Mouse (Mus musculus): ENCODE results near the gene Adam22.
"Not testable (repeated sequence)": the region's sequence is repeated elsewhere in the genome, so short reads cannot be mapped to it uniquely, and the experiment has no call there.

Adam22 gene

DNA sequence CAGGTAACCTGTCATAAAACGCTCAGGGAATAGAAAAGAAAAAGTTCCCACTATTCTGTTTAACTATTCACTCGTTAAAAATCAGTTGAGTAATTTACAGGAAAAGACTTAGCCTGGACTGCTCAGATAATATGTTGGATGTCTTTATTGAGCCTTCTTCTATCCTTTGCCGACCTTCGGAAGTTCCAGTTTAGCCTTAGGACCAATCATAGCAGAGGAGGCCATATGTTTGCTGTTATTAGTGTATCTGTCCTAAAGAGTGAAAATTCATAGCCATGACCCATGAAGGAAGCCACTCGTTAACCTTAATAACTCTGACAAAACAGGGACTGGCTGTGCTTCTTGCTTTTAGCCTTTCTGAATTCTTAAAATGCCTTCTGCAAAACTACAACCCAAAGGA, 41.3 kb downstream of the Adam22 start:
- no peak for DNase-seq (ENCODE audit: low read depth, low spot score)

DNA sequence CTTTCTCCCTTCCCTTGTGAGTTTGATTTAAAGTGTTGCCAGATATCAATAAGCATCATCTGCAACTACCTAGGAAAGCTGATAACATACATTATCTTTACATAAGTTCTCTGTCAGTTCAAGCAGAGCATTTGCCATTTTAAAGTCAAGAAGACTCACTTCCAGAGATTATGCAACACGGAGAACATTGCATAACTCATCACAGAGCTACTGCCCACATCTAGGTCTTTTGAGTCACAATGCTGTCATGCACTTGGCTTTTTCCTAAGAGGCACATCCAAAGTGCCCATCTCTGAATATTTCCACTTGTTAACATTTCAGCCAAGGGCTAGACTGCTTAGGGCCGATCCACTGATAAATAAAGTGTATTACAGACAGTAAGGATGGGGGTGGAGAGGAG, 55.6 kb downstream of the Adam22 start:
- DNase-seq (ENCODE audit: low read depth, low spot score): no peak

DNA sequence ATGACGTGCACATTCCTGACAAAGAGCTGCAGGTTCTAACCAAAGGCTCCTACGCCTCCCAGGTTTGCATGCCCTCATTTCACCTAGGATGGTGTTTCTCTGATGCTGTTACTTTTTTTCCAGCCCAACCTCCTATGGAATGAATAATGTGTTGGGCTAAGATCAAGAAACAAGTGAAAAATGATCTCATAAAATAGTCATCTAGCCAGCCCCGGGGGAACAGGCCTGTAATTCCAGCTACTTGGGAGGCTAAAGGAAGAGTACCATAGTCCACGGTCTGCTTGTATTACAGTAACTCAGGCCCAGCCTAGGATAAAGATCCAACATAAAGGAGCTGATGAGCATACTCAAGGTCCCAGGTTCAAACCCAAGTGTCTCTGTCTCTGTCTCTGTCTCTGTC, 57.1 kb downstream of the Adam22 start:
- DNase-seq (ENCODE audit: low read depth, low spot score): no peak

DNA sequence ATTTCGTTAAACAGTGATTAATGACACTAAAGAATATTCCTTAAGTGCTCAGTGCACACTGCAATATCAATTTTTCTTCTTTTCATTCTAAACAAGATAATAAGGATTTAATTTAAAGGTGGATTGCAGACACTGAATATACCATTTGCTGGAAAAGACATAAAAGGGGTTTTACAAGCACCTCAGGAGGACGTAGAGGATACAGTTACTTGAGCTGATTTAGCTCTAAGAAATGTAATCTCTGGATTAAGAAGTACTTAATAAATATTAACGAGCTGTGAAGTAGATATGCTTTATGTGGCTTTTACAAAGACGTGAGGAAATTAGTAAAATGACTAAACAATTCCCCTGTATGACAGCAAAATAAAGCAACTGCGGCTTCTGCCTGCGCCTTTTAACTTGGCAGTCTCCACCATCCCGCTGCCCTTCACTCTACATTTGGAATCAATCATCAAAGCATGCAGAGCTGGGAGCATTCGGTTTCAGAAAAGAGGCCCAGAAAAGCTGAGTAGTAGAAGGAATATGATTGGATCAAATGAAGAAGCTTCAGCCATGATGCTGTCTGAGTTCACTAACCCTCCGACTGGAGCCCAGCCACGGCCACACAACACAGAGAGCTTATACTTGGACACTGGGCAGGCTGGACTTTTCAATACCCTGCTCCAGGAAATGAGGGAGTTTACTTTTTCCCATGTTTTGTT, 70.1 kb downstream of the Adam22 start:
- no peak for DNase-seq (ENCODE audit: low read depth, low spot score)

DNA sequence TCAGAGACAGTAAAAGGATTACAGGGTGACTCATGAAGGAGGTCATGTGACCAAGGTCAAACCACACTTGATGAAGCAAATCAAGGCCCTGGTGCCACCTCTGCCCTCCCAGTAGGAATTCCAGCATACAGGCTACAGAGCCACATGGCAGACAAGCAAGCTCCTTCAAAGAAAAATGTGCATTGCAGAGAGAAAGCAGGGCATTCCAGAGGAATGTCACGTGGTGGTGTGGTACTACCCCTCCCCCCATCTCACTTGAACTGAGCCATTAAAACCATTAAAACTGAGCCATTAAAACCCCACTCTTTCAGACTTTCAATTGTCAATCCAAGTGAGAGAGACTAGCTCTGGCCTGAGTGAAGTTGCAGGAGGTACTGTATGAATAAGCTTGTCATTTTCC, 74.7 kb downstream of the Adam22 start:
- no peak for DNase-seq (ENCODE audit: low read depth, low spot score)

DNA sequence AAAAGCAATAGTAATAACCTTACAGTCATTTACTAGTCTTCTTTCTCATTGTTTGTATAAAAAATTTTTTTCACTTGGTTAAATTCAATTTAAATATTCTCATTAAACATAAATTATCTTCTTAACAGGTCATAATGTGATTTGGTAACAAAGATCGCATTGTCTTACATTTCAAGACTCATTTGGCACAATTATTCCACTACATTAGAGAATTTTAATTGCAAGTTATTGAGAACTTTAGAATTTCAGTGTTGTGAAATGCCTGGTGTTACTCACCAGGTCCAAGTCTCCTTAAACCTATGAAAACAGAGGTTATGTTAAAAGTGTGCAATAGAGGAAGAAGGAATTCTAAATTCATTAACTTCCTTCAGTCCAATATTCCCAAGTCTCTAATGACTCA, 76.5 kb downstream of the Adam22 start:
- no peak for DNase-seq (ENCODE audit: low read depth, low spot score)

DNA sequence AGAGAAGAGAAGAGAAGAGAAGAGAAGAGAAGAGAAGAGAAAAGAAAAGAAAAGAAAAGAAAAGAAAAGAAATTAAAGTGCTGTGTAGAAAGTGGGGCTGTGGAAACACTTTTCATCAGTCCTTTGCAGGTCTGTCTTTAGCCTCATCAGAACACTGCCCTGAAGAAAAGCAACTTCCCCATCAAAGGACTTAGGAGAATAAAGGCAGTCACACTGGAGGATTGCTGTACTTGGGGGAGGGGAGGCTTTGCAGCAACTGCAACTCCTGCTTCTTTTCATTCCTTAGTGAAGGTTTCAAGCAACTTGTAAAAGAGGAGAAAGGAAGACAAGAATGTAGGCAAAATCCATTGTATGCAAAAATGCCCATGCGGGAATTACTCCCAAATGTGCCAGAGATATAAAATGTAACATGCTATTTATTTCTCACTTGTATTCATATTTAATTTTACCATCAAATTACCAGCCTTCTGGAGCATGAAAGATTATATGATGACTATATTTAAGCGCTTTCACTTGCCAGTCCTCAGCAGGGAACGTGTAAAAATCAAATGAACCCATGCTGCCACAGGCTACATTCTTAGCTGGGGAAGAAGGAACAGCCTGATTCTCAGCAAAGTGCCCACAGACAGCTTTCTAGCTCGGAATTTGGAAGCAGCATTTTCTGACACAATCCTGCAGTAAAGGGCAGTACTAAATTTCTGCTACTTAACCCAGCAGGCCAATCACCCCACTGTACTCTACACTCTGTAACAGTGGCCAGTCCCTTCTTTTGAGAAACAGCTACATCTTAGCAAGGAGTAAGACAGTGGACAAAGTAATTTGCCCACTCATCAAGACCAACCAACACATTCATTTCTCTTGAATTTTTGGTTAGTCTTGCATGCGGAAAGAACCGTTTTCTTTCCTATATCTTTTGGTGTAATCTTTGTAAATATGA, 78.0 kb downstream of the Adam22 start:
- DNase-seq (ENCODE audit: low read depth, low spot score): no peak

DNA sequence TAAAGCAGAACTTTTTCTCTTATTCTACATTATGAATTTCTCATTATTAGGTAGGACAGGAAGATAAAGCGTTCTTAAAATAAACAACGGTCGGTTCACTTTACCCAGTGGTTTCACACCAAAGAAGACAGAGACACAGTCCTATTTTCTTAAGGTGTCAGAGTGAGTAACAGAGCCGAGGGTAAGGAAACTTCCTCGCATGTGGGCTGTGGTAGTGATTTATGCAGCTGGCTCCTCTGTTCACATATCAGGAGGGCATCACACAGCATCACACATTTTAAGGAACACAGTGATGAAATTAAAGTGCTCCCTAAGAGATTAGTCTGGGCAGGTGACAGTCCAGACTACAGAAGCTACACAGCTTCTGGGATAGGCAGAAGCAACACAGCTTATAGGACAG, 83.8 kb downstream of the Adam22 start:
- no peak for DNase-seq (ENCODE audit: low read depth, low spot score)

DNA sequence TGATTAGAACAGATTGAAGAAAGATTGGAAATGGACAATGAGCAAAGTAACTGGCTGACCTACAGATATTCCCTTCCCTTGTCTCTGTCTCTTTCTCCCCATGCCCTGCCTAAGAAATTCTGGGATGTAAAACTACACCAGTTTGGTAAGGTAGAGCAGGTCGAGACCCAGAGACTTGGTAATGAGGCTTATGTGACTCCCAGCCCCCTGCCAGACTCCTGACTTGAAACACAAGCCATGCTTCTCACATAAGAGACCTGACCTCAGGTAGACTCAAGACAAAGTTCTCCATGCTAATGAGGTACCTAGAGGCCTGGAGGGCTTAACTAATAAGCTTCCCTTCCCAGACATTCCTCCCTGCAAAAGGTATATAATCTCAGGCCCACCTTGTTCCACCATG, 91.8 kb downstream of the Adam22 start:
- DNase-seq (ENCODE audit: low read depth, low spot score): no peak

DNA sequence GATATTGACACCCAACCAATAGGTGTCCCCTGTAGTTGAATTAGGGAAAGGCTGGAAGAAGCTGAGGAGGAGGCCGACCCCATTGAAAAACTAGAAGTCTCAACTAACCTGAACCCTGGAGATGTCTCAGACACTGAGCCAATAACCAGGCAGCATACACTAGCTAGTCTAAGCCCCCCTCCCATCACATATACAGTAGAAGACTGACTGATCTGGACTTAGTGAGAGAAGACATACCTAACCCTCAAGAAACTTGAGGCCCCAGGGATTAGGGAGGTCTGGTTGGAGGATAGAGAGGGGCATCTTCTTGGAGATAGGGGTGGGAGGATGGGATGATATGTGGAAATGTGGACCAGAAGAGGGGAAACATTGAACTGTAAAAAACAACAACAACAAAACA, 110.6 kb downstream of the Adam22 start:
- no peak for DNase-seq (ENCODE audit: low read depth, low spot score)

DNA sequence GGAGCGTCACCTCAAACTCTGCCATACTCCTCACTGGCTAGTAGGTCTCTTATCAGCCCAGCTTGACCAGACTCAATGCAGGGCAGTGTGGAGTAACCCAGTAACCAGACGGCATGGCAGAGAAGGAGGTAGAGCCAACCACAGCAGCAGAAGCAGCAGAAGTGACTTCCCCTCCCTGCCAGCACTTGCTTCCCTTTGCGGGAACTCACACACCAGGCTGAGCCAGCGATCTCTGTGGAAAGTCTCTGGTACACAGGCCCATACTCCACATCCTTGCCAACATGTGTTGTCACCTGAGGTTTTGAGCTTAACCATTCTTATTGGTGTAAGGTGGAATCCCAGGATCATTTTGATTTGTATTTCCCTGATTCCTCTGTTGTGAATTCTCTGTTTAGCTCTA, 111.5 kb downstream of the Adam22 start:
- DNase-seq (ENCODE audit: low read depth, low spot score): no peak

DNA sequence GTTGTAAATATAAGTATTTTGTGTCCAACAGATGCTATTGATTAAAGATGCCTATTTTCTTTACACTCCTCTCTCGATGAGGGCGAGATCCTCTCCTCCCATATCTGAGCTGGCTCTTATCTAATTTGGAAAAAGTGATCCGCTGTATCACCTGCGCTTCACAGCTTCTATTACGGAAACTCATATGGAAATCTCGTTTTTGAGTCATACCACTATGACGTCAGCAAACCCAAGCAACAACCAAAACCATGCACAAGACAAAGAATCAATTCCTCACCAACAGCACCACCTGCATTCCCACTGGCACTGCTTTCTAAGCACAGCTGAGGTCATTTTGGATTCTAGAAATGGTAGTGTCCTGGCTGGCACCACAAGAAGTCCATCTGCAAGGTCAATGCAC, 123.3 kb downstream of the Adam22 start:
- DNase-seq (ENCODE audit: low read depth, low spot score): no peak

DNA sequence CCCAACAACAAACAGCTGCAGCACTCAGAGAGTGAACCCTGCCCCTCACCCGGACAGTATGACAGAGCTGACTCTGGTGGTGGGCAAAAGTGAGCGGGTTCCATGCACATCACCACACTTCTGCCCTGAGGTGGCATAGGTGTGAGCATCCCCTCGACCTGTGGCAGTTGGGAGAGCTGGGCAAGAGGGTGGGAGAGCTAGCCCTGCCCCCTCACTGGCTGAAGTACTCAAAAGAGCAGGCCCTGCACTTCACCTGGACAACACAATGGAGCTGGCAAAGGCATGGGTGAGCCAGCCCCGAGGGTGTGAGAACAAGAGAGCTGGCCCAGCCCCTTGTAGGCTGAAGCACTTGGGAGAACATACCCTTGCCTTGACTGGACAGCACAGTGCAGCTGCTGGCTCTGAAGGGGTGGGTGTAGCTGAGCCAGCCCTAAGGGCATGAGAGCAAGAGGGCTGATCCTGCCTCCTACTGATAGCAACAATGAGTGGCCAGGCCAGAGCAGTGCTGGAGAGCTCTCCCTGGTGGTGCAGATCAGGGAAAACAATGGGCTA, 124.8 kb downstream of the Adam22 start:
- no peak for DNase-seq (ENCODE audit: low read depth, low spot score)

DNA sequence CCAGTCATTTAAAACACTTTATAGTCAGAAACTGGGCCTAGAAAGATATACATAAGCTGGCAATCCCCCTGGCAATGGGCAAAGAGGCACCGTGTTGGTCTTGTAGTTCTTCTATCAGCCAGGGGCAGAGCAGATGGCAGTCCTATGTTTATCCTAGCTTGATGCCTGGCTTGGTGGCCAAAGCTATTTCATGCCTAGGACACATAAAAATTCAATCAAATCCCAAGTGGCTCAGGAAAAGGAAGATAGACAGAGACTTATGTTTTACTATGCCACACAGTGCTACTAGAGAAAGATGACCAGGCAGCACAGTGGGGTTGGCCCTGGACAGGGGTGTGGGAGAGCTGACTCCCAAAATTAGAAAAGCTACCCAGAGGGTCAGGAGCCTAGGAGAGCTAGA, 125.3 kb downstream of the Adam22 start:
- DNase-seq (ENCODE audit: low read depth, low spot score): no peak

DNA sequence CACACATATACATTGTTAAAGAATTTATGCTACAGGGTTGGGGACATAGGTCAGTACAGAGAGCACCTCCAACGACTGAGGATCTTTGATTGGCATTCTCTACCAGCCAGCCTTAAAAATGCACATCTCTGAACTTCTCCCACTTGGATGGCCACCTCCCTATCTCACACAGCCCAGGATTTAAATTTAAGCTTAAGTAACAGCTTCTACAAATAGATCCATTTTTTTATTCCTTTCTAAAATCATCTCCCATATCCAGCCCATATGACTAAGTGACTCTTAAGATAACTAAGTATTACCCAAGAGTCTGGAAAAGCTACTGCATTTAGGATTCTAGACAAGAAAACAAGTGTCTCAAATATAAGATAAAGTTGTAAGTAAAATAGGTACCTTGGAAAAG, 140.9 kb downstream of the Adam22 start:
- DNase-seq (ENCODE audit: low read depth, low spot score): no peak

DNA sequence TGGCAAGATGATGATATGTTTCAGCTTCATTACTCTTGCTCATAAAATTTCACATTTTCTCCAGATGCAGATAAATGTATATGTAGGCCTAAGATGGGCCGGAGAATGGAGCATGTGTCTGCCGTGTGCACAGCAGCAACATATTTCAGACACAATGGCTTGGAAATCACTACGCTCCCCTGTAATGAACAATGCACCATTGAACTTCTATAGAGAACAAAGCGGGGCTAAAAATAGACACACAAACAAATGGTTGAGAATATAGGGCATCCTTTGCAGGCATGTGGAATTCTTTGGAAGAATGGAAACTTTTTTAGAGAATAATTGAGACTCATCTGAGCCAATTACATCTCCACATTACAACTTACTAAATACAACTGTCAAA, 143.6 kb downstream of the Adam22 start:
- DNase-seq (ENCODE audit: low read depth, low spot score): no peak

DNA sequence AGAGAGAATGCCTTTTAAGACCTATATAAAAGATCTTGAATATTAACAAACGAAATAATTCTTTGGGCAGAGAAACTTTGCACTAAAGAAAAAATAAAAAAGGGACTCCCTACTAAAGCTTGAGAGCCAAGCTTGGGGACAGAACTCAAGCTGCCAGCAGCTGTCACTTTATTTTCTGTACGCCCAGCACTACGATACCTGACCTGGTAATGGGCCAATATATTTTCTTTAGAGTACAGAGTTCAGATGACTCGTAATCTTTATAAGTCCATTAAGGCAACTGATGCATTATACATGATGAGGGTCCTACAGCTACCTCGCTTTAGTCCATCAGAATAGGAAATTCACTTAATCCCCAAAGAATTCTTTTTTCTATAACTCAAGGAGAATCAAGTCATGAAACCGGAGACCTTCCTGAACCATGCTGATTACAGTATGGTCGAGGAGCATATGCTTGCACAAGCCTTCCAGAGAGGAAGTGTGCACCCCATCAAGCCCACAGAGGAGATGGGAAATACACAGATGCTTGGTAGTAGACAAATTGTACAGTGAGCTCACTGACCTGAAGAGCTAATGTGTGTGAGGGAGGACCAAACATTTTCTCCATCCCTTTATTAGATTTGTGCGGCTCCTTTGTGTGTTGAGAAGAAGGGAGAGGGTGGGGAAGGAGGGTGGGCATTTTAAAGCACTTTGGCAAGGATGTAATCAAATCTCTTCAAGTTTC, 144.2 kb downstream of the Adam22 start:
- DNase-seq (ENCODE audit: low read depth, low spot score): no peak

DNA sequence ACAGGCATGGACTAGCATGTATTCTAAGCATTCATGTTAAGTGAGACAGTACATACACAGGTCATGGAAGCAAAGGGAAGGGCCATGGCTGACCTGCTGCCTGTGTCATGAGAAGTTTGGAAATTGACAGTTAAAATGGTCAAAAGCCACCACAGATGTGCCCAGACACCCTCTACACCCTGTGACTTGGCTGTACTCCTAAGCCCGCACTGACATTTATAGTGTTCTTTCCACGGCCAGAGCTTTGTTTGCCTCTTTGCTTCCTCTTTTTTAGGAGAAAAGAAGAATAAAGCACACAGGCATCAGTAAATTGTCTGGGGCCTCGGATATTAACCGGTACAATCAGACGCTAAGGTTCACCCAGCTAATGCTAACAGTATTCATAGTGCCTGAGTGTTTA, 146.3 kb downstream of the Adam22 start:
- no peak for DNase-seq (ENCODE audit: low read depth, low spot score)

DNA sequence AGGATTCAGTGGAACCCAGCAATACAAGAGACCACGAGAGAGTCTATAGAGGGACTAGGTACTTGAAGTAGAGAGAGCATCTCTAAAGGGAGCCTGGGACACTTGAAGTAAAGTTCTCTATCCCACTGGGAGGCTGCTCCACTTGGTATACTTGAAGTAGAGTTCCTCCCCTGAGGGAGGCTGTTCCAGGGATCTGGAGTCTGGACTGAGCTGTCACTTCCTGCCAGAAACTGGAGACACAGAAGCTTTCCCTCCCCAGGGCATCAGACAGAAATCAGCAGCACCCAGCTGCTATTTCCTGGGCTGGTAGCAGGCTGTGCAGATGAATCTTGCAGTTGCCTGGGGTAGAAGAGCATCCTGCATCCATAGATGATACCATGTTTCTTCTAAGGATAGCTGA, 152.1 kb downstream of the Adam22 start:
- DNase-seq (ENCODE audit: low read depth, low spot score): no peak

DNA sequence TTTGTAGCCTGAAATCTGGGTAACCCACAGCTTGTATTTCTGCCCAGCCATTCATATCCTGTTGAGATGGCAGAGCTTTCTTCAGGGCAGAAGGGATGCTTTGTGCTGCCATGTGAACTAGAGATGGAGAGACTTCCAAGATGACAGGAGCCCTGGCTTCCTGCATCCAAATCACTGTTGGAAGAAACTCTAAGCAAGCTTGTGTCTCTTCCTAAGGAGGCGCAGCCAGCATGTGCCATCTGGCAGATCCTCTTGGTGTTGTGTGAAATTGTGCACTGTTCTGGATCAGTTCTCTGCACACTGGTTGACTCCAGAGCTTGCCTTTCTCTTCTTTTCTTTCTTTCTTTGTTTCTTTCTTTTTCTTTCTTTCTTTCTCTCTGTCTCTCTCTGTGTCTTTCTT, 183.0 kb downstream of the Adam22 start:
- not testable (repeated sequence) for DNase-seq (ENCODE audit: low read depth, low spot score)

DNA sequence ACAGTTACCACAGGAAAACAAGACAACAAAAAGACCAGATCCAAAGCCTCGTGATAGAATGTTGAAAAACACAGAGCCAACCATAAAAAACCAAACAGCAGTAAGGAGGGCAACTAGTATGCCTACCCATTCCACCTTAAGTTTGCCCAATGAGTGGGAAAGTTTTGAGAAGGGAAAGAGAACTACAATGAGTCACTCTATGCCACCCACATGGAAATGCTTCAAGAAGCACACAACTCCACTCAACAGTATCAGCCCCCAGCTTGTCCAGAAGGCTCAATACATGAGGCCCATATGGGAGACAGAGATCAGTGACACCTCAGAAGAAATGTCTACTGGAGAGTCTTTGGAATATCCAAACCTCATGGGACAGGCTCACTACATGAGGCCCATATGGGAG, 187.3 kb downstream of the Adam22 start:
- no peak for DNase-seq (ENCODE audit: low read depth, low spot score)

DNA sequence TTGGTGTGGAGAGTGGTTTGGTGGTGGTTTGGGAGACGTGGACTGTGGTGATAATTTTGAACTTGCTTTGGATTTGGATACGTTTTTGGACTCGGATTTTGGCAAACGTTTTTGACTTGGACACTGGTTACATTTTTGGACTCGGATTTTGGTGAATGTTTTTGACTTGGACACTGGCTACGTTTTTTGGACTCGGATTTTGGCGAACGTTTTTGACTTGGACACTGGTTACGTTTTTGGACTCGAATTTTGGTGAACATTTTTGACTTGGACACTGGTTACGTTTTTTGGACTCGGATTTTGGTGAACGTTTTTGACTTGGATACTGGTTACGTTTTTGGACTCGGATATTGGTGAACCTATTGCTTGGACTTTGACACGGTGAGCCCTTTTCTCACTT, 189.8 kb downstream of the Adam22 start:
- DNase-seq (ENCODE audit: low read depth, low spot score): no peak
